Mouse (Mus musculus): Measurements from ENCODE around the gene Zfand2a.

Zfand2a gene

DNA sequence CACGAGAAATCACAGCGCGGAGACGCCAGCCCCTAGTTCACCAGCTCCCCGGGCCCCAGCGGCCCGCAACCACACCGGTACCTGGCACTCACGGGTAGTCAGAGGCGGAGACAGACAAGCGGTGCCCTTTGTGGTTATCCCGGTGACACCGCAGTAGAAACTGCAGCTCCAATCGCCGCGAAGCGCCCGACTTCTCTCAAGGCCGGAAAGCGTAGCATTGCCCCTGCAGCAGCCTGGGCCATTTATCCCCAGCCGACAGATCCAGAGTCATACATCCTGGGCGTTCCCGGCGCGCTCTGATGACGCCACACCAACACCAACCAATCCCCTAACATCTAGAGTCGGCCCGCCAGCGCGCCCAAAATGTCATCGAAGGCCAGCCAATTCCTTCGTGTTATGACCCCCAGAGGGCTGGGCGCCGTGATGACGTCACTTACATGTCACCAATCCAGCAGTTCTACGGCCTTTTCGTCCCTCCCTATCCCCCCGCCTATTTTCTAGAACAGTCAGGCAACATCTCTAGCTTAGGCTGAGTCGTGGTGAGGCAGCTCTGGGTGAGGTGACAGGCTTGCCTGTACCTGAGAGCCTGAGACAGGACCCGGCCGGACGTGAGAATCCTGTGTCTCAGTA is at the start of gene Zfand2a:
TSS of gene Zfand2a (minus strand) at position 365 of the 630 bp plus-strand sequence.
- DNase-seq (ENCODE audit: low spot score in 2 of 2) = peak; percentile 98

DNA sequence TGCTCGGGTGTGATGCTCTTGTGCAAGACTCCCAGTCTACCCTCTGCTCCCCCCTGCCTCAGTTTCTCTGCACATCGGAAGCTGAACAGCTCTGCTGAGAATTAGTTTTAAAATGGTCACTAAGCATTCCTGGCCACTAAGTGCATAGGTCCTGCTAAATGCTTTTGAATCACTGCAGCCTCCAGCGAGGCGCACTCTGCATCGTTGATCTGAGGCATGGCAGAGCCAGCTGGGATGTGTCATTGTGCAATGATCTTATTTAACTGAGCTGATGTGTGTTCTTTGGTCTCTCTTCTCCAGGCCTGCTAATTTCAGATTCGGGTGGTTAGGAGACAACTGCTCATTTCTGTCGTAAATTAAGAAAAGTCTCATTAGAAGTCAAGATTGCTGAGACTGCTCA is 44.5 kb upstream of the Zfand2a start:
- no peak for DNase-seq (ENCODE audit: low spot score in 2 of 2)

DNA sequence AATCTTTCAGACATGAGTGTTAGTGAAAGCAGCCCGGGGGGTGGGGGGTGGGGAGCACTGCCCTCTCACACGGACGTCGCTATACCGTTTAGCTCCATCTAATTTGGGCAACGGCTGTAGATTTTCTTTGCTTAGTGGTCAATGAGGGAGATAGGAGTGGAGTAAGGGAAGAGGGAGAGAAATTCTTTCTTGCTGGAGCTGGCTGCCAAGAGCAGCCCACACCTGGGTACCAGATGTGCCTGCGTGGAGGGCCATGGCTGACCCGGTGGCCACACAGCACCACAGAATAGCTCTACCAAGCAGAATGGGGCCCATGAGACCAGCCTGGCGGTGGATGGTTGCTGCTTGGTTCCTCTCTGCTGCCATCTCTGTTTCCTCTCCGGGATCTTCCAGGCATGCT is 37.6 kb upstream of the Zfand2a start:
- DNase-seq (ENCODE audit: low spot score in 2 of 2) = no peak

DNA sequence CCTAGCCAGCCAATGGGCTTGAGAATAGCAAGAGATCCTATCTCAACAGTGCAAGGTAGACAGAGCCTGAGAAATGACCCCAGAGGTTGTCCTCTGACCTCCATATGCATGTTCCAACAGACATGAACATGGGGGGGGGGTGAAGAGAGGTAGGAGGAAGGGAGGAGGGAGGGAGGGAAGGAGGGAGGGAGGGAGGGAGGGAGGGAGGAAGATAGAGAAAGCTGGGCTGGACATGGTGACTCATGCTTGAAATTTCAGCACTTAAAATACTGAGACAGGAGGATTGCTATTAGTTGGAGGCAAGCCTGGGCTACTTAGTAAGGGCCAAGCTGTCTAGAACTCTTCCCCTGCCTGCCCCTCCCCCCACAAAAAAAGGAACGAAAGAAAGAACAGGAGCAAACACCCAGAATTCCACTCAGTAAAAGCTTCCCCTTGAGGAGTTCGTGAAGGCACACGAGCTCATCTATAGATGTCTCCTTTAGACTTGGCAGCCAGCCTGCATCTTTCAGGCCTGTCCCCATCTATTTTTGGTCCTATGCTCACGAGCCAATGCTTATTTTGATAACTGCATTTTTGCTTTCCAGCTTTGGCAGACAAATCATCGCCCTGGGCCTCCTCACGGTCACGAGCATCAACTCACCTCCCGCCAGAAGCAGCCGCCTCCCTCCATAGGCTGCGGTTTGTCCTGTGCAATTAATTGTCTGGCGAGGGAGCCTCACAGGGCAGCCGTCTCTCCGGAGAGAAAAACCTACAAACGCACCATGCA is 35.9 kb upstream of the Zfand2a start:
- DNase-seq (ENCODE audit: low spot score in 2 of 2) = no peak

DNA sequence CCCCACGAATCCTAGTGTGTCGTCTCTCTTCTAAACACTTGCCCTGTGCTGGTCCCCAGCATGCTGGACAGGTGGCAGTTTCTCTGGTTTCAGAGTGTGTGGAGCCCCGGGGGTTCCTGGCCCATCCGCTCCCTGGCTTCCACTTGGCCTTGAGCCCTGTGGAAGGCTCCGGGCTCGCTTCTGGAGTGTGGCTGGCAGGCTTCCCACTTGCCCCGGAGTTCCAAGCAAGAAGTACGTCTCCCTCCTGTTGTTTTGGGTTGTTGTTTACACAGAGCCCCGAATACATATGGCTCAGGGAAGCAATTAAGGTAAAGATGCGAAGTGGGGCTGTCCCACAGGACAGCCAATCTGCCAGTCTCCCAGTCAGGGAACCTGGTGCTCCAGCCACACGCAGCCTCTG is 31.9 kb upstream of the Zfand2a start:
- no peak for DNase-seq (ENCODE audit: low spot score in 2 of 2)

DNA sequence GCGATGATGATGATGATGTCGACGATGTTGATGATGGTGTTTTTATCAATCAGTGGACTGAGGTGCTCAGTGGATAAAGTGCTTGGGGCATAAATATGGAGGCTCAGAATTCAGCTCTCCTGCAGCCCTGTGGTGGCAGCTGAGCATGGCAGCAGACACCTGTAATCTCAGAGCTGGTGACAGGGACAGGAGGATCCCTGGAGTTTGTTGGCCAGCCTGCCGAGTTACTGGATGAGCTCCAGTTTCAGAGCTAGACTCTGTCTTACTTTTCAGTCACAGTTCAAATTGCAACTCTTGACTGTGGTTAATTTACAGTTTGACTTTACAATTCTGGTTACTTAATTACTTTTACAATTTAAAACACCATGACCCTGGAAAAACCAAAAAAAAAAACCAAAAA is 27.9 kb upstream of the Zfand2a start:
- DNase-seq (ENCODE audit: low spot score in 2 of 2) = no peak

DNA sequence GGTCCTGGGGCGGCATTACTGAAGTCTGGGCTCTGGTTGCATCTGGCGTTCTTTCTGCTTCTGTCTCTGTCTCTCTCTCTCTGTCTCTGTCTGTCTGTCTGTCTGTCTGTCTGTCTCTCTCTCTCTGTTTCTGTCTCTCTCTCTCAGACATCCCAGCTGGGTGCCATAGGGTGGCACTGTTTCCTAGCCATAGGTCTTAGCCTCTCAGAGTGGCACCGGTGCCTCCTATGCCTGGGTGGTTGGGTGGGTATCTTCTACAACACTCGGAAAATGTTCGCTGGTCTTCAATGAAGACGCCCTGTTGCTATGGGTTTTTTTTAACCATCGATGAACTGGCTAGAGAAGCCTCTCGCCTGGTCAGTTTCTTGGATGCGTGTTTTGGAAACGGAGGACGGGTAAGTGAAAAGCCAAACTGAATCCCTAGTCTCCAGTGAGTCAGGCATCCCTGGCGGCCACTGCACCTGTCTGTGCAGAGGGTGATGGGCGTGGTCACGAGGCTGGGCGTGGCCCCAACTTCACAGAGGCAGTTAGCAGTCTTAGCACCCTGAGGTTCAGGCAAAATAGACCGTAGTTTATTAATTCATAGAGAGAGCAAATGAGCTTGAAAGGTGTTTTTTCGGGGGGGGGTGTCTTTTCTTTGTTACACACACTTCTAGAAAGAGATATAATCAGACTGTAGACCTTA is 26.5 kb upstream of the Zfand2a start:
- peak in 1 of 2 experiments; percentile 39 for DNase-seq (ENCODE audit: low spot score in 2 of 2)

DNA sequence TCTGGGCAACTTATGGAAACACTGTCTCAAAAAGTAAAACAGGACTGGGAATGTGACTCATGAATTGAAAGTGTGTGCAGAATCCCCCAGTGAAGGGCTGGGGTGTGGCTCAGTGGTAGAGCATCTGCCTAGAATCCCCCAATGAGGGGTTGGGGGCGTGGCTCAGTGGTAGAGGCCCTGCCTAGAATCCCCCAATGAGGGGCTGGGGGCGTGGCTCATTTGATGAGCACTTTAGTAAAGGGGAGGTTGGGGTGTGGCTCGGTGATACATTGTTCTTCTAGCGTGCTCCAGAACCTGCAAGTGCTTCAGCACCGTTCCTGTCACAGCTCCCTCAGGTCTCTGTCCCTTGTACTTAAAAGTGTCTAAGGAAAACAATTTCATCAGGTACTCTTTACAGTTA is 21.9 kb upstream of the Zfand2a start:
- no peak for DNase-seq (ENCODE audit: low spot score in 2 of 2)

DNA sequence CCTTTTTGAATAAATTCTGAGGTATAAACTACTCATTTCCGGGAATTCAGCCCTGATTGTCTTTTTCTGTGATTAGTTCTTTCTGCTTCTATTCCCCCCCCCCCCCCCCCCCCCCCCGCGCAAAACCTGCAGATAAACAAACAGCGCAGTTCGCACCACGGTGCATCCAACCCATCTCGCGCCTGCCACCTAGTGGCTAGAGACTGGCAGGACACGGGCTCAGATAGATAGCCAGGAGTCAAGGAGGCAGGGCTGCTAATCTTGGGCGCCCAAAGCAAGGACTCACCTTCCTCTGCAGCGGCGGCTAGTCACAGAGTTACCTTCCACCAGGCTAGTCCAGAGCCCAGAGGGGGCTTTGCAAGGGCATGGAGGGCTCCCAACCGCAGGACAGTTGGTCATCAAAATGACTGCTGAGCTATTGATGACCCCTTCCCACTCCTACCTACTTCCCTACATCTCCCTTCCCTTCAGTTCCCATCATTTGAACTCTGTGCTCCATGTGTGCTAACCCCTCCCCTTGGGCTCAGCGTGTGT is 20.8 kb upstream of the Zfand2a start:
- peak; percentile 69 to 74 for DNase-seq (ENCODE audit: low spot score in 2 of 2)

DNA sequence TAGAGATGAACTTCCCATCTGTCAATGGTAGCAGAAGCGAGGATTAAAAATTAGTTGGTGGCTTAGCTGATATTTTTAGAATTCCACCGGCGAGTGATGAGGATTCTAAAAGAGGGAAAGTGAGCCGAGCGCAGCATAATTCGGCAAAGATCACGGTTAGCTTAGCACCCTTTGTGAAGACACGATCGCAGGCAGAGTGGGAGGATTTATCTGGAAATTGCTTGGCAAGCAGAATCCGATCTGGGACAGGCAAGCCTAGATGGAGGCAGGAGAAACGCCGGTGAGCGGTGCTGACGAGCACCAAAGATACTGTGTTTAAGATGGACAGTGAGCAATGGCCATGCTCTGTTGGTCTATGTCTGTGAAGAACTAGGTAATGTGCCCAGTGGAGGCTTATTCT is 17.9 kb upstream of the Zfand2a start:
- no peak for DNase-seq (ENCODE audit: low spot score in 2 of 2)

DNA sequence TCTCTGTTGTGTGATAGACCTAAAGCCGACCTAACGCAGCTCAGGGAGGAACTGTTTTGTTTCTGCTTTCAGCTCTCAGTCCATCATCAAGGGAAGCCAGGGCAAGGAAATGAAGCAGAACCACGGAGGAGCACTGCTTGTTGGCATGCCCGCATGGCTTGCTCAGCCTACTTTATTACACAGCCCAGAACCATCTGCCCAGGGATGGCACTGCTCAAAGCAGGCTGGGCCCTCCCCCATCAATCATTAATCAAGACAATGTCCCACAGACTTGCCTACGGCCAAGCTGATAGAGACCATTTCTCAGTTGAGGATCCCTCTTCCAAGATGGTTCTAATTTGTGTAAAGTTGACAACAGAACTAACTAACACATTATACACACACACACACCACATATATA is 14.4 kb upstream of the Zfand2a start:
- no peak for DNase-seq (ENCODE audit: low spot score in 2 of 2)

DNA sequence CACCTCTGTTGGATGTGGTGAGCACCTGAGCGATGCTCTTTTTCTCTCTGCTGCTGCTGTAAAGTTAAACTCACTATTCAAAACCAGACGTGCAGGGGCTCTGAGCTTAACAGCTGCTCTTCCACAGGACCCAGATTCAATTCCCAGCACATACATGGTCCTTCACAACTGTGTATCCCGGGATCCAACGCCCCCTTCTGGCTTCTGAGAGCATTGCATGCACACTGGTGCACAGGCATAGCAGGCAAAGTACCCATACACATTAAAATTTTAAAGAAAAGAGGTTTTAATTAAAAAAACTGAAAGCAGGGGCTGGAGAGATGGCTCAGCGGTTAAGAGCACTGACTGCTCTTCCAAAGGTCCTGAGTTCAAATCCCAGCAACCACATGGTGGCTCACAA is 12.6 kb upstream of the Zfand2a start:
- DNase-seq (ENCODE audit: low spot score in 2 of 2) = no peak

DNA sequence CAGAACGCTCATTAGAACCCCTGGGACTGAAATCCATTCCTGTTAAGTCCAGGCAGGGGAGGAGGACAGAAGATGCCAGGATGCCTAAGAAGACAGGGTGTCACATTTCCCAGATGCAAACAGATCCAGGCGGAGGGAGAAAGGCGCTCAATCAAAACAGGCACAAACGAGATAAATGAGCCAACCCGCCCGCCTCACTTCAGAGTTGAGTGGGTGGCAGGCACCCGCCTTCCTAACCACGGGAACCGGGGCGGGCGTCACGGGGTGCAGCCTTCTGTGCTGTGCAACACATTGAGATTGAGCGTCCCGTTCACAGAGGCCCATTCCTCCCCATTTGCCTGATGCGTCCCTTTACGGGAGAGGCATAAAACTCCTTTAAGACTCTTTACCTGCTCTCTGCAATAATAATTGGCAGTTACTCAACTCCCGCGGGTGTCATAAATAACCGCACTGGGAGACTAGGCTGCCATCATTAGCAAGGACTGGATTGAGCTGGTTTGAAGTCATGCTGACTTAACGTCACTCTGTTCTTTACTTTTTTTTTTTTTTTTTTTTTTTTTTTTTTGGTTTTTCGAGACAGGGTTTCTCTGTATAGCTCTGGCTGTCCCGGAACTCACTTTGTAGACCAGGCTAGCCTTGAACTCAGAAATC is 10.8 kb upstream of the Zfand2a start:
- DNase-seq (ENCODE audit: low spot score in 2 of 2) = no peak

DNA sequence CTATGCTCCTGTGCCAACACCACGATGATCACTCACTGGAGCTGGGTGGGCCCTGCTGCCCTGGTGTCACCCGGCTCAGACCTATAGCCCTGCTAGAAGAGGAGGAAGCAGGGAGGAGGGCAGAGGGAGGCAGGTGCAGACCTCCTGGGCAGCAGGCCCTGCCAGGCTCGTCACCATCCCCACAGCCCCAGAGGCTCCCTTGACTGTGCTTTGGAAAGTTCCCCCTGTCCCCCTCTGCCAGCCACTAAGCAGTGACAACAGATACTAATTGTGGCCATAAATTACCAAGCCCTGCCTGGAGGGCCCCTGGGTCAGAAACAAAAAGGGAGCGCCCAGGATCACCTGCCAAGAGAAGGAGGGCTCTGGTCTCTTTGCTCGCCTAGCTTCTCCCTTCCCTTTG is 9.3 kb upstream of the Zfand2a start:
- no peak for DNase-seq (ENCODE audit: low spot score in 2 of 2)

DNA sequence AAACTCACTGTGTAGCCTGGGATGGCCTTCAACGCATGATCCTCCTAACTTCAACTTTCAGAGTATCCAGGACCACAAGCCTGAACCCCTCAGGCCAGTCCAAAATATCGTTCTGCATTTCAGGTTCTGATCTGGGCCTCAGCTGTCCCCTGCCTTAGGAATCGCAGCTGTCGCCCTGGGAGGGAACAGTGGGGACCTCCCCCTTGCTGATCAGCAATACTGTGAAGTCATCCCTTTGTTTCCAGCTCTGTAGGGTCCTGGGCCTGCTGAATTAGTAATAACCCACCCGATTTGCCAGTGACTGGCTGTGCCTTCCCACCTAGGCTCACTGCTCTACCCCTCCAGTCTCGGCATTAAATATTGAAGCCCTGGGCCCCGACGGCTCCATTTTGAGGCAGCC is 7.0 kb upstream of the Zfand2a start:
- DNase-seq (ENCODE audit: low spot score in 2 of 2) = no peak

DNA sequence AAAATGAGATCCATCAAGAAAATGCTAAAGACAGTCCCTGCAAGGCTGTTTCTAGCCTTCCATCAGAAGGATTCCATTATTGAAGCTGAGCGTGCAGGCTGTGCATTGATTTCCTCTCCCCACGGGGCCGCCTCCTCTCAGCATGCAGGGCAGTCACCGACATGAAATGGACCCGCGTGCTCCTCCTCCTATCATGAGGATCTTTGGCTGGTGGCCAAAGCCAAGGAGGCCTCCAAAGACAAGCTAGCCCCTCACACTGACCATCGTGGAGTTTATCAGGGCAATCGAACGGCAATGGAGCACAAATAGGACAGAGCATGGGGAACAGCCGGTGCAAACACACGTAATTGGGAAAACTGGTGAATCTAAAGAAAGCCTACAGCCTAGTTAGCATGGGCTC is 5.8 kb upstream of the Zfand2a start:
- no peak for DNase-seq (ENCODE audit: low spot score in 2 of 2)

DNA sequence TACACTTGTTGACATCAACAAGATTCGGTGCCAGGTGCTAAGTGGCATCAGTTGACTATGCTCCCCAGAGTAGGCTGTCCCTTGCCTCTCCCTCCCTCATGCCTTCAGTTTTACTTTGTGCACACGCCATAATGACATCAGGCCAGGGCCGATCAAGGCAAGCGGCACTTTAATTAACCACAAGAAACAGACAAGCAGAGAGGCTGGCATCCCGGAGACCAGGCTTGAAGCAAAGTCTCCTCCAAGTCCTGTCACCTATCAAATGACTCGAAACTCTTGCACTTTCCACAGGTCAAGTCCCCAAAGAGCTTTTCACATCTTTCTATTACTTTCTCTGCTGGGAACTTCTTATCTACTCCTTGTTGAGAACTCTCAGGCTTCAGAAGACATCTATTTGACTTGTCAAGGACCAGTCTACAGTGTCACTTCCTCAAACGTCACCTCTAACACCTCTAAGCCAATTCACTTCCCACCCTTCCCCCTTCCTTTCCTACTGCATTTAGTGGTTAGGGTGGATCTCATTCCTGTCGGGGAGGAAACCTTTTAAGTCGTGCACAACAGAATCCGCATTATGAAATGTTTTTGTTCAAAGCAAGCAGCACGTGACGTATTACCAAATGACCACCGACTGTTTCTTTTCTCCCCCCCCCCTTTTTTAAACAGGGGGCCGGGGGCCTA is 1.0 kb downstream of the Zfand2a start:
- DNase-seq (ENCODE audit: low spot score in 2 of 2) = no peak

DNA sequence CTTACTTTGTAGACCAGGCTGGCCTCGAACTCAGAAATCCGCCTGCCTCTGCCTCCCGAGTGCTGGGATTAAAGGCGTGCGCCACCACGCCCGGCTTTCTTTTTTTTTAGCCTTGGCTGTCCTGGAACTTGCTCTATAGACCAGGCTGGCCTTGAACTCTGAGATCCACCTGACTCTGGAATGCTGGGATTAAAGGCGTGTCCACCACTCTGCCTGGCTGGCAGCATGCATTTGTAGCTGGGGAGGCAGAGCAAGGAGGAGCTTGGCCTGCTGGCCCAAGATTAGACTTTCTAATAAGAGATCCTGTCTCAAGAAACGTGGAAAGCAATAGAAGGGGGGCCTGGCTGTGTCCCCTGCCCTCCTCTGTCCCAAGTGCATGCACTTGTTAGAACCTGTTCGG is 3.9 kb downstream of the Zfand2a start:
- DNase-seq (ENCODE audit: low spot score in 2 of 2) = peak; percentile 22 to 54

DNA sequence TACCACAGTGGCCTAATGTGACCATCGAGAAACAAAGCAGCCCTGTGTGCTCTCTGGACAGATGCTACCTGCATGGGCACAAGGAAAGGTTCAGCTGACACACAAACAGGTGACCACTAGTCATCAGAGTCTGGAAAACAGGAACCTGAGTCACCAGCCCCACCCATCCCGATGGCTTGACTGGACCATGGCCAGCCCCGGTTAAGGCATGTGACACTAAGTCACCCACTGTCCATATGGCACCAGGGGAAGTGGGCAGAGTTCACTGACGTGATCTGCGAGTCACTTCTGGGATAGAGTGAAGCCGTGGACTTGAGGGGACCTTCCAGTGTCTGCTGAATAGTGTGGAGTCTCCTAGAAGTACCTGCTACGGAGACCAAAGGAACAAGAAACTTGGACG is 5.3 kb downstream of the Zfand2a start:
- DNase-seq (ENCODE audit: low spot score in 2 of 2) = peak; percentile 69 to 81

DNA sequence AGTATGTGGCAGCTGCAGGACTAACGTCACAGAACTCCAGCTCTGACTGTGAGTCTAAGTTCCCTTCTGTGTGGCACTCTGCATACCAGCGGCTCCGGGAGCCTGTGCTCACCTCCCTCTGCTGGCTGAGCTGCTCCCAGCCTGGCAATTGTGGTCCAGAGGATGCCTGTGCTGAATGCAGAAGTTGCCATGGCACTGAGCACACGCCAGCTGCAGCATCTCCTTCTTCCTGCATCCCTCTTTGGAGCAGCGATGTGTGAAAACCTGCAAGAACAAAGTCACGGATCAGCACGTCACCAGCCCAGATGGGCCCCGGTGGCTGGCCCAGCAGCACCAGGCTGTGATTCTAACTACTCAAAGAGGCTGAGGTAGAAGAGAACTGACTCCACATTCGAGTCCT is 9.6 kb downstream of the Zfand2a start:
- no peak for DNase-seq (ENCODE audit: low spot score in 2 of 2)

DNA sequence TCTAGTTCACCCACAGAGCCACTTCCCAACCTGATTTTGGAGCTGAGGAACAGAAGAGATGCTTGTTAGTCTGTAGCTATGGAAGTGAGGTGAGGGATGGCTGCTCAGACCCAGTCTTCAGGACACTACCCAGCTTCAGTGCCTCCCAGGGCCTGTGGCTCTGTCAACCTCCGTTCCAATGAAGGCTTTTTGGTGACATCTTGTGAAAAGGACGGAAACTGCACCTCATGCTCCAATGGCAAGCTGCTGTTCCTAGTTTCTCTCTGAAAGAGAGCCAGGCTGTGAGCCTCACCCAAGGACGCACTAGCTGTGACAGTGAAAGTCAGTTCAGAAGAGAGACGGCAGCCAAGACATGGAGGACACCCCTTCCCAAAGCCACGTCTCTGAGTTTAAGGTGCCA is 16.4 kb downstream of the Zfand2a start:
- DNase-seq (ENCODE audit: low spot score in 2 of 2) = no peak

DNA sequence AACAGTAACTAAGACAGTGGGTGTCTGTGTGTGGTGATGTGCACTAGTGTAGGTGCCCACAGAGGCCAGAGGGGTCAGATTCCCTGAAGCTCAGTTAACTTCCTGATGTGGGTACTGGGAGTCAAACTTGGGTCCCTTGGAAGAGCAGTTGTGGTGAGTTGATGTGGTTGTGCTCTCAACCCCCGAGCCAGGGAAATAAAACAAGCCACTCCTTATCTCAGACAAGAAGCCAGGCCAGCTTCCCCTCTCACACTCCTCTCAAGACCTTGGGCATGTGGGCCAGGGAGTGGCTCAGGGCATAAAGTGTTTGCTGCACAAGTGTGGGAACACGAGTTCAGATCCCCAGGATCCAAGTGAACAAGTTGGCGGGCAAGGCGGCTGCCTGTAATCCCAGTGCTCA is 17.5 kb downstream of the Zfand2a start:
- no peak for DNase-seq (ENCODE audit: low spot score in 2 of 2)

Measured in urinary bladder, adult 18-20 months (tissue).